Mouse (Mus musculus) cerebellum, postnatal 4 days (tissue): Measurements from ENCODE around the gene Wdr89.
A peak's percentile ranks its signal among the peaks of the same experiment; 100 is the strongest.
"Not testable (repeated sequence)": the region's sequence is repeated elsewhere in the genome, so short reads cannot be mapped to it uniquely, and the experiment has no call there.

Source experiments
- DNase-seq, 2 experiments: peaks; one replicate each; pipeline ENCODE4 v3.0.0; 2022; ENCODE audit warnings: low spot score in 2 of 2, mixed read lengths in 1 of 2

Wdr89 gene

GRCm38 (mm10) chr12:75669258-75670106, at the start of gene Wdr89:
TSS of gene Wdr89 (minus strand) at chr12:75669537.
- DNase-seq: peak; percentile 95 to 98

- DNase-seq: no peak
Measured at GRCm38 (mm10) chr12:75713596-75713995, 44.3 kb upstream of the Wdr89 start.

- DNase-seq: not testable (repeated sequence)
Measured at GRCm38 (mm10) chr12:75712905-75713304, 43.6 kb upstream of the Wdr89 start.

- no peak for DNase-seq
Measured at GRCm38 (mm10) chr12:75710596-75711376, 41.4 kb upstream of the Wdr89 start.

GRCm38 (mm10) chr12:75709506-75709905, 40.2 kb upstream of the Wdr89 start:
- DNase-seq: no peak

GRCm38 (mm10) chr12:75706670-75707069, 37.3 kb upstream of the Wdr89 start:
- no peak for DNase-seq

GRCm38 (mm10) chr12:75702739-75703122, 33.4 kb upstream of the Wdr89 start:
- DNase-seq: no peak

DNA sequence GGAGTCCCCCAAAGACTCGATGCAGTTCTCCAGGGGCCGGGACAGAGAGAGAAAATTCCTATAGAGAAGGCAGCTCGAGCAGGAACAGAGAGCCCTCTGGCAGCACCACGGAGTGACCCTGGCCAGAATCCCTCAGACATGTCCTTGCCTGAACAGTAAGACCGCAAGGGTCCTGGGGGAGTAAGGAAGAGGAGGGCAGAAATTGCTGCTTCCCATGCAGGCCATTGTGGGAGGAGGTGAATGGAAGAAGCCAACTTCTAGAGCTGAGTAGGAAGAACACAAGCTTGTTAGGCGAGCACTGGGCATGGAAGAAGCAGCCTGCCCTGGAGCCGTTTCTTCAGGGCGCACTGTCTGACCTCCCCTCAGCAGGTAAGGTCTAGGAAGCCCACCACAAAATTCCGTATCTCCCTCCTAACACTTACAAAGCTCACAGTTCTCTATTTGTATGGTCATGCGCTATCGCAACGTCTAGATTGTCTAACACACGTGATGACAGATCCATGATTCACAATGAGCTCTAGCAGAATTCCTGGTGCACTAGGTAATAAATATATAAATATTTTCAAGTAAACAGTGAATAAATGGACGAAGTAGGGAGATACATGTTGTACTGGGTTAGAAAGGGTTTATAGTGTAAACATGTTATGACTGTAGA, 32.9 kb upstream of the Wdr89 start:
- no peak for DNase-seq

DNA sequence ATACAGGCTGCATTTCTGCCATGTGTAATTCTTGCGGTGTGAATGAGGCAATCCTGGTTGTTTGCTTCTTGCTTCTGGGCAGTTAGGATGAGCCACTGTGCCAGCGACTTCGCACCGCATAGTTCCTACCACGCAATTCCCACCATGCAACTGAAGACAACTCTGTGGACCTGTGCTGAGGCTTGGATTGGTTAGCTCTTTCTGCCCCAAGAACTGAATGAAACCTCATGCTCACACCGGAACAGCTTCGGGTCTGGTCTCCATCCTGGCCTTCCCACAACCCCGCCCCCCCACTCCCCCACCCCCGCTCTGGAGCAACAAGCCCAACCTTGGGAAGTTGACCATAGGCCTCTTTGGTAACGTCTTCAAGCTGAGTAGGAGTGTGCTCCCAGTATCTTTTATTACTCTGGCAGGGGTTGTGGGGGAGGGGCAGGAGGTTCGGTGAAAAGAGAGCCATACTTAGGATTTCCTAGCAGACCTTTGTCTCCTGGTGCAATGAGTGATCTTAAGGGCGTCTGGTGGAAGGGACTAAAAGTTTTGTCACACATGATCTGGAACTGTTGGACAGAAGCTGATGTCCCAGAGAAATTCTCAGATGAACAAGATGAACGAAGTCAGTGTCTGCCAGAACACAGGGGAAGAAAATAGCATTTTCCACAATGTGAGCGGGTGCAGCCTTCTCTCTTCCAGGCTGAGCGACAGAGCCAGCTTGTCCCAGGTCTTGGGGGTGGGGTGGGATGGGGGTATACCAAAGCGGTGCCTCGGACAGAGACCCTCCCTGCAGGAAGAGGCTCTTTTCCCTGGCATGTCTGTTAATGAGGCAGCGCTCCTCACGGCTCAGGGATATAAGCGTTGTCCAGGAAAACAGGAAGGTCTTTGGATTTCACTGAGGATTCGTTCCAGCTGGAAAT, 32.1 kb upstream of the Wdr89 start:
- no peak for DNase-seq

GRCm38 (mm10) chr12:75698692-75699091, 29.4 kb upstream of the Wdr89 start:
- no peak for DNase-seq

- DNase-seq: not testable (repeated sequence)
Measured at GRCm38 (mm10) chr12:75695845-75696244, 26.5 kb upstream of the Wdr89 start.

GRCm38 (mm10) chr12:75689003-75689402, 19.7 kb upstream of the Wdr89 start:
- no peak for DNase-seq

DNA sequence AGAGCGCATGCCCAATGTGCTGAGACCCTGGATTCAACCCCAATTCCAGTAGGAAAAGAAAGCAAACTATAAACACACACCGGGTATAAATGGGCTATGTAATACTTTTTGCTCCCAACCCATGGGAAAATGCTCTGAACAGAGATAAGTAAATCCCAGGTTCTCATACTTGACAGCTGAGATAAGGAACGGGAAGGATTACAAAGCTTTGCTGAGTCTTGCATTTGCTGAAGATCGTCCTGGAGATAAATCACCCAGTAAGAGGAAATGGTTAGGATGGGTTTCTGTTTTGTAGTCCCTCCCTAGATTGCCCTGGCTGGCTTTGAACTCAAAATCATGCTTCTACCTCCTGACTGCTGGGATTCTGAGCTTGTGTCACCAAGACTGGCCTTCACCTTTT, 18.0 kb upstream of the Wdr89 start:
- no peak for DNase-seq

GRCm38 (mm10) chr12:75684026-75684425, 14.7 kb upstream of the Wdr89 start:
- DNase-seq: not testable (repeated sequence)

- no peak for DNase-seq
Measured at GRCm38 (mm10) chr12:75683598-75683997, 14.3 kb upstream of the Wdr89 start.

GRCm38 (mm10) chr12:75682842-75683241, 13.5 kb upstream of the Wdr89 start:
- no peak for DNase-seq

DNA sequence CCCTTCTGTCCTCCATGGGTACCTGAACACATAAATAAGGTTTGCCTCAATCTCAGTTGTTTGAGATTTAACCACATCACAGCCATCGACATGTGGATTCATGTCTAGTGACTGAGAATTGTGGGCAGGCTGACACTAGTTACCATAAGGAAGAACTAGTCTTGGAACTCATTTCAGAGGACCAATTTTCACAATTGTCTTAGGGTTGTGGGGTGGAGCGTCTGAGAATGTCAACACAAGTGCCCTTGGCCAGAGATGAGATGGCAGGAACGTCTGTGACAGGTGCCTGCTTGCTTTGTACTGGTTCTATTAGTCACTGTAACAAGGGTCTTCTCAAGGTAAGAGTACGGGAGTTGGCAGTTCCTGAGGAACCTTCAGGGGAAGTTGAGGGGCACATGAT, 11.8 kb upstream of the Wdr89 start:
- no peak for DNase-seq

DNA sequence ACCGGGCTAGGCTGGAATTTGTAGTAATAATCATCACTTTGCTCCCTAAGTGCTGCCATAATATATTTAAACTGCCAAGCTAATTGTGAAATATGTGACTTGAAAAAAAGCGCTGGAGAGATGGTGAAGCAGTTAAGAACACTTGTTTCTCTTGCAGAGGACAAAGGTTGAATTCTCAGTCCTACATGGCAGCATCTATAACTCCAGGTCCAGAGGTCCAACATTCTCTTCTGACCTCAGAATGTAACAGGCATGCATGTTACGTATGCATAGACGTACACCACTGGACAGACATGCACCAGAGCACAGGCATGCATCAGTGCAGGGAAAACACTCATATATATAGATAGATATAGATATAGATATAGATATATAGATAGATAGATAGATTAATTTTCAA, 9.1 kb upstream of the Wdr89 start:
- no peak for DNase-seq

DNA sequence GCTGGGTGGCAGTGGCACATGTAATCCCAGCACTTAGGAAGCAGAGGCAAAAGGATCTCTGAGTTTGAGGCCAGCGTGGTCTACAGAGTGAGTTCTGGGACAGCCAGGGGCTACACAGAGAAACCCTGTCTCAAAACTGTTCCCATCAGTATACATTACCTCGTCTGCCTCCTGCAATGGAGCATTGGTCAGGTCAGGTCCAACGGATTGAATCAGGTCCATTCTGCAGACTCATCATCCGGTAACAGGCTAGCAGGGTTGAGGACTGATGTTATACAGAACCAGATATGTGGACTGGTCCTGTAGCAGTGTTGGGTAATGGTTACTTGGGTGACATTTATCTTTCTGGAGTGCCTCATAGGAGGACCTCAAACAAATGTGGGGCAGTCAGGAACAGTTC, 3.3 kb upstream of the Wdr89 start:
- no peak for DNase-seq

GRCm38 (mm10) chr12:75671759-75672315, 2.5 kb upstream of the Wdr89 start:
- DNase-seq: no peak

DNA sequence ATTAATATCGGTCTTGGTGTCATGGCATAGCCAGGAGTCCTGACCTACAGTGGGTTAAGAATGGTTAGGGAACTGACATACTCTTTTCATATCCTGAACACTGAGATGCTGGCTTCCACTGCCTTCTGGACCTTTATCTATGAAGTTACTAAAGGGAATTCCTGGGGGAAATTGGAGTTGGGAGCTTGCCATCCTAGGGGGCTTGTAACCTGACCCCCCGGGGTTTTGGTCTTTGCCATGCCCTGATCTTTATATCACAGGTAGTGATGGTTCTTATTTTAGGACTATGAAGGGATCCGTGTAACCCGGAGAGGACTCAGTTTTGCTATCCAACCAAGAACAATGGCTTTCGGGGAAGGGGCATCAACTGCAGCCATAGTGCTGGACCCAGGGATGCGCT, 1.3 kb upstream of the Wdr89 start:
- DNase-seq: no peak
